Mouse (Mus musculus) kidney, adult 2 months (tissue): ENCODE measurements around the gene Elmo1.

Experiments
- CTCF ChIP-seq: fragments of 200-500 bp; conservative IDR thresholded peaks from 2 replicates; pipeline ENCODE4 v1.5.1; 2011; ENCODE audit warnings: low read depth, mild to moderate bottlenecking, control low read depth, low read length, moderate library complexity, mixed read lengths; ENCODE audit not compliant: insufficient read depth, insufficient read length
- POLR2A ChIP-seq: fragments of 200-500 bp; IDR thresholded peaks from one replicate; pipeline ENCODE4 v1.6.1; 2011; ENCODE audit warnings: low read depth, low read length, control low read depth

DNA sequence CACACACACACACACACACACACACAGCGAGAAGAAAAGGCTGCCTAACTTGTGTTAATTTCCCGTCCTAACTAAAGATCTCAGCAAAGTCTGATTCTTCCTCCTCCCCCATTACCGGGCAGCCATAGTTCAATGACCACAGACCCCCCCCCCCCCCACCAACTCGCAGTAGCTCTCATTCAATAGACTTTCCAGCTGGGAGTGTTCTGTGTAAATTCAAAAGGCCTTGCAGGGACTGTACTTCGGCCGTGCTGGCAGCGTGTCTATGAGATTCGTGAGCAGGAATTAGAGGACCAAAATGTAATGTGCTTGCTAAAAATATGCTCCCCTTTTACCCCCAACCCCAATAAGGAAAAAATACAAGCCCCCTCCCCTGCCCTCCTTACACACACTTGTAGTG, 466.8 kb downstream of the Elmo1 start:
- TF ChIP-seq CTCF (no peak), POLR2A (no peak)
